Mouse (Mus musculus): ENCODE measurements around the gene 4930564D02Rik.

Gene 4930564D02Rik

DNA sequence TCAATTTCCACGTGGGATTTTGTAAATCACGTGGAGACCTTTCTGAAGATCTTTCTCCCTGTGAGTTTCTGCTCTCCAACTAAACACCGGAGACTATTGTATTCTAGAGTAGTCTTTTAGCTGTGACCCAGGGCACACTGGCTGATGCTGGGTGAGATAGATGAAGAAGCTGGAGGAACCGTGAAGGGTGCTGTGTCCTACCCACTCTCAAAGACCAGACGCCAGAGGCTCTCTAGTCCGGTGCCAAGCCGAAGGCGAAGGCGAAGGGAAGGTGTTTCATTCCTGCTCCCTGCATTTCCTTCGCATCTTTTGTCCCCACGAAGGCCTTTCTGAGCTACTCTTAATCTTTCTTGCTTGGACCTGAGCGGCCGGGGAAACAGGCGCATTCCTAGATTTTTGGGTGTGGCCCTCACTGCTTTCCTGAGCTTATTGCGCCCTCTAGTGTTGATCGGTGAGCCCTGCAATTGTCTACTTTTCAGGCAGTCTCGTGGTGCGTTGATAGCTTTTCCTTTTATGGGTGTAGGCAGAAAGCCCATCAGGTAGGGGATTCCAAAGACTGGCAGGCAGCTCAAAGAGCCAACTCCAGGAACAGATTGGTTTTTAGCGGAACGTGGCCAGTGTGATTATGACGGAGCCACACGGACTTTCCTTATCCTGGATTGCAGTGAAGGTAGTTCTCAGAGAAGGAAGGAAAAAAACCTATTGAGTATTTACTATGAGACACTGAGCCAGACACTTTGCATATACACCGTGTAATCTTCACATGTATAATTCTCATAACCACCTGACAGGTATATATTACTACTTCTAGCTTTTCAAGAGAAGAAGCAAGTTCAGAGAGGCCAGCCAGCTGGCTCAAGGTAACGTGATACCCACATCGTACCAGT, 7.8 kb upstream of the 4930564D02Rik start:
- peak; percentile 84 for DNase-seq (ENCODE audit: low read depth, low spot score)

DNA sequence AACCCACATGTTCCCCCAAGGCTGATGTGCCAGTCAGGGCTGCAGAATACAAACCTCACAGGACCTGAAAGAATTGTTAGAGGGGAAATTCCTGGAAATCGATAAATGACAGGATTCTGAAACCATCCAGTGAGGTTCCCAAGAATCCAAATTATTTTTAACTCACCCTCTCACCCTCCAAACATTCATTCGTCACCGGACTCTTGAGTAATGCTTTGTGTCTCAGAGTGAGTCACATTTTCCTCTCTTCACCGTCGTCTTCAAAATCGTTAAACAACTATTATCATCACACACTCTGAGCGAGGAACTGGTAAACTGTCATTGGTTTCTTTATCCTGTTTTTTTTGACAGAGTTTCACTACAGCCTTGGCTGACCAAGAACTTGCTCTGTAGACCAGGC, 6.7 kb upstream of the 4930564D02Rik start:
- no peak for DNase-seq (ENCODE audit: low read depth, low spot score)

DNA sequence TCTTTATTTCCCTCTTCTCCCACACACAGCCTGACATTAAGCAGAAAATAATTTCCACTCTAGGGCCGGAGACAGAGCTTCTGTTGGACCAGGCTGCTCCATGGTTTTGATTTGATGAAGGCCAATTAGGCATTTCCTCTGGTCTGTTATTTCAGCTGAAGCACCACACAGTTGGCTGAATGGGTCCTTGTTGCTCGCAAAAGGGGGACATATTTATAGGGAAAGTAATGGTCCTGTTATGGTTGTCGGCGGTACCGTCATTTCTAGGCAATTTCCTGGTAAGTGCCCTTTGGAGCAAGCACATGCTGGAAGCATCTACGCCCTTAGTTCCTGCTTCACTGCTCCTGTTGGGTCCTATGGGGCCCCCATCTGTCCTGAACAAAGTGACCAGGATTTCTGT, 5.7 kb upstream of the 4930564D02Rik start:
- DNase-seq (ENCODE audit: low read depth, low spot score) = no peak

DNA sequence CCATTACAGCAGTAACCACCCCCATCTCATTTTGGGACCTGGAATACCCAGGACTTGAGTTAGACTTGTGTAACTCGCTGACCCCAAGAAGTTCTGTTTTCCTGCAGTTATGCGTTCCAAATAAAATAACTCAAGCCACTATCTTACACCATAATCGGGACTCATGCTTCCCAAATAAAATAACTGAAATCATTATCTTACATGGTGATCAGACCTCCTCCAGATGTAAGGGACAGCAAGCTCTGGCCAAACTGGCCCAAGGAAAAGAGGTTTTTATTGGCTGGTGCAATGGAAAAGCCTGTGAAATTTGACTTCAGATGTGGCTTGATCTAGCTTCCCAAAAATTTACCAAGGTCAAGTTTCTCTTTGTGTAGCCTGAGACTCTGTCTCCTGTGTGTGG, 5.1 kb upstream of the 4930564D02Rik start:
- no peak for DNase-seq (ENCODE audit: low read depth, low spot score)

DNA sequence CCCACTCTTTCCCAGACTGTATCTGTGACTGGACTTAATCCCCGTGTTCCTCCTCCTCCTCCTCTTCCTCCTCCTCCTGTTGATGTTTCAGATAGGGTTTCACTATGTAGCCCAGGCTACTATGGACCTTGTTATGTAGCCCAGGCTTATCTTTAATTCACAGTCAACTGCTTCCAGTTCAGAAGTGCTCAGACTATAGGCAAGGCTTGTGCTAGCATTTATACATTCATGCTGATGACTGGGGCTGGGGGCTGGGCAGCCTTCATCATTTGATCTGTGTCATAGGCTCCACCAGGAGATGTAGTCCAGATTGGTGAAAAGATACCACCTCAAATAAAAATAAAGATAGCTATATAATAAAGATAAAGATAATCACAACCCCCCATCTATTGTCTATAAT, 4.7 kb upstream of the 4930564D02Rik start:
- no peak for DNase-seq (ENCODE audit: low read depth, low spot score)

DNA sequence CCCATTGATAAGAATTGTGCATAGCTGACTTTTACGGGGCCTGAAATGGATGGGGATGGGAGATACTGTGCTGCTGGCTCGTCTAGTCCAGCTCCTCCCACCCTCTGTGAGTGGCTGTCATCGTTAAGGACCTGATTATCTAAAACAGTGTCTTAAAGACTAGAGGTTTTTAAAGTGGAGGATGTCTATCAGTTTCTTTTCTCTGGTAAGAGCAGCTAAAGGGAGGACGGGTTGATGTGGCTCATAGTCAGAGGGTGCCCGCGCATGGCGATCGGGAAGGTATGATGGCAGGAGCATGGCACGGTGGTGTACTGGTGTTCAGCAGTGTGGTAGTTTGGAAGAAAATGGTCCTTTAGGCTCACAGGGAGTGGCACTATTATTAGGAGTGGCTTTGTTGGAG, 4.0 kb upstream of the 4930564D02Rik start:
- no peak for DNase-seq (ENCODE audit: low read depth, low spot score)

DNA sequence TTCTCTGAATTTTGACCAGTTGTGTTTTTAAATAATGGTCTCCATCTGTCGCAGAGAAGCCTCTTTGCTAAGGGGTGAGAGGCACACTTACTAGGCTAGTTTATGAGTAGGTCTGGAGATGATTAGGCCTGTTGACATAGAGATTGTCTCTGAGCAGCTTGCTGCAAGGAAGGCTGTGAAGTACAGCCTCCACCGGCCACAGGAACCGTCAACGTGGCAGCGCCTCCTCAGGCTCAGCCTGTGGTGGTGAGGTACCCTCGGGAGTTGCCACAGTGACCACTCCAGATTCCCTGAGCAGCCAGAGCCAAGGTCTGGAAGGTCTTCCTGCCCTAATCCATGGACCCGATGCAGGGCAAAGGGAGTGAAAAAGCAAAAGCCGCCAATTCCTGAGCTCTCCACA, 3.9 kb downstream of the 4930564D02Rik start:
- DNase-seq (ENCODE audit: low read depth, low spot score) = no peak

DNA sequence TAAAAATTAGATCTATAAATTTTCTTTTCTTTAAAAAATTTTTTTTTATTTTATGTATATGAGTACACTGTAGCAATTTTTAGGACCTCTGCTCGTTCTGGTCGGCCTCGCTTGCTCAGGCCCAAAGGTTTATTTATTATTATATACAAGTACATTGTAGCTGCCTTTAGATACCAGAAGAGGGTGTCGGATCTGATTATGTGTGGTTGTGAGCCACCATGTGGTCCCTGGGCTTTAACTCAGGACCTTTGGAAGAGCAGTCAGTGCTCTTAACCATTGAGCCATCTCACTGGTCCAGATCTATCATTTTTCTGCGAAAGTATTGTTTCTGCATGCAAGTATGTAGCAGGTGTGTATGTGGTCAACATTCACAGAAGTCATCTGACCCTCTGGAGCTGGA, 4.6 kb downstream of the 4930564D02Rik start:
- no peak for DNase-seq (ENCODE audit: low read depth, low spot score)

DNA sequence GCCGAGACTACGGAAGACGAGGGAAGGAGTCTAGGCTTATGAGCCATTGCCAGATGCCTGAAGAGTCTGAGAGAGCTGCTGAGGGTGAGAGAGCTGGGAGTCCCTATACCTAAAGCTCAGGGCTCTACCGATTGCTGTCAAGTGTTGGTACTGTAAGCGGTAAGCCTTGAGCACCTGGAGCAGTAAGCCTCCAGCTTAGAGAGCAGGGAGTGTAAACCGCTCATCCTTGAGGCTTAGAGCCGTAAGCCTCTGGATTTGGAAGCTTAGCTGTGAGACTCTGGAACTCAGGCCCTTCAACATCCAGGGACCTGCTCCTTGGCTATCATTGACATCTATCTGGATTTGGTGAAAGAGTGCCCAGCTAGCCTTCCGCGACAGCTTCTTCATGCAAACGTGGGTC, 5.9 kb downstream of the 4930564D02Rik start:
- no peak for DNase-seq (ENCODE audit: low read depth, low spot score)

DNA sequence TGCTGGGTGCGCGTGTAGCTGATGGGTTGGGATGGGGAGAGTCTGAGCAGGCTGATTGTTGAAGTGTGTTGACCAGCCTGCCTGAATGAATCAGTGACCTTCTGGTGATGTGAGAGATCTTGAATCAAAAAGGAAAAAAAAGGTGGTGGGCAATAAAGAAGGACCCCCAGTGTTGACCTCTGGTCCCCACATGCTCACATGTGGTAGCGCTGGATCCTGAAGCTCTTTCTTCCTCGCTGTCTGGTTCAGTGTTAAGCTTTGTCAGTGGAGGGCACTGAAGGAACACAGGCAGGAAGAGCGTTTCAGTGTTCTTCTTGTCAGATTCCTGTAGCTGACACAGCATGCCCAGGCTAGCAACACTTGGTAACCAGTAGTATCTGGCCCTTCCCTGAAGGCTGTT, 9.2 kb downstream of the 4930564D02Rik start:
- no peak for DNase-seq (ENCODE audit: low read depth, low spot score)

DNA sequence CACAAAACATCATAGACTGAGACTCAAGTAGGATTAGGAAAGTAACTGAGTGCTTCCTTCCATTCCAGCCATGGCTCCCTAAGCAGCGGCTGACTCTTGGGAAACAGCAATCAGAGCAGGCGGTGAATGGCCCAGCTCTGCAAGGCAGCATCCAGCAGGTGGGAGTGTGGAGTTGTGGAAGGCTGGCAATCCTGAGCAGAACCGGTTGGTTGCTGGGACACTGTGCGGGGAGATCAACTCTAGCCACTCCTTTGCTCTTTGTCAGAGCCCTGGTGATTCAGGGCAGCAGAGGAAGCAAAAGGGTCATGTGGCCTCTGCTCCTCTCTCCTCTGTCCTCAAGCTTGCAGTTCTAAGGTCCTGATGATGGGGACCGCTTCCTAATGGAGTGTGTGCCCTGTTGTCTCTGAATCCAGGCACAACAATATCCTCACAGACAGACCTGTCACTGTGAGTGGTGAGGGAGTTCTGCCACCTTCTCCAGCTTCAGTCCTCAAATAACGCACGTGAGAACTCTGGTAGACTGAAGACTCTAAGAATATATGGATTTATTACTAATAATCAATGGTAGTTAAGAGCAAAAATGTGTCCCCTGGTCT, 11.7 kb downstream of the 4930564D02Rik start:
- DNase-seq (ENCODE audit: low read depth, low spot score) = peak; percentile 67

DNA sequence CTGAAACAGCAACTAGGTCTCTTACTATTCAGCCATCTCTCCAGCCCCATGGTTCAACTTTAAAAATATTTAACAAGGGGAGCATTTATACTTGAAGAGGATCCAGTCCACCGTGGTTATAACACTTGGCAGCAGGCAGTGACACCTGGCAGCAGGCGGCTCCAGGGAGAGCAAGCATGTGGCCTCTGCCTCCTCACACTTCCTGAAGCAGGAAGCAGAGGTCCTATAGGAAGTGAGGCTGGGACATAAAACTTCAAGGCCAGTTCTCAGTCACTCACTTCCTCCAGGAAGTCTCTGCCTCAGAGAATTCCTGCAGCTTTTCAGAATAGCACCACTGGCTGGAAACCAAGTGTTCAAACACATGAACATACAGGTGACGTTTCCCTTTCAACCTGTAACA, 20.7 kb downstream of the 4930564D02Rik start:
- no peak for DNase-seq (ENCODE audit: low read depth, low spot score)

DNA sequence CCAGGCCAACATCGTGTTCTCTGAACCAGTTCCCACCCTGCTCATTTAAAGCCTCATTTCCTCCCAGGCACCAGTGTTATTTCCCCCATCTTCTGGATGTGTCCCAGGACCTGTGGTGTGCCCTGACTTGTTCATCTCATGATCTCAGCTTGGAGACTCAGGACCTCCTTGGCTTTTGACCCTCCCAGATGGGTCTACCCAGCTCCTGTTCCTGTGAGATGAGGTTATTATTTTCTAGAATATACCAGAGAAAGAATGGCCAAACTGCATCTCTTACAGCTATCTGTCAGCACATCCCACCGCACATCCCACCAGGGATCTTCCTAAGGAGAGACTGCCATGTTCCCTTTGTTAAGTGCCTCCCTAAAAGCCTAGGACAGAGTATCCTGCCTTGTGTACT, 22.0 kb downstream of the 4930564D02Rik start:
- DNase-seq (ENCODE audit: low read depth, low spot score) = no peak

DNA sequence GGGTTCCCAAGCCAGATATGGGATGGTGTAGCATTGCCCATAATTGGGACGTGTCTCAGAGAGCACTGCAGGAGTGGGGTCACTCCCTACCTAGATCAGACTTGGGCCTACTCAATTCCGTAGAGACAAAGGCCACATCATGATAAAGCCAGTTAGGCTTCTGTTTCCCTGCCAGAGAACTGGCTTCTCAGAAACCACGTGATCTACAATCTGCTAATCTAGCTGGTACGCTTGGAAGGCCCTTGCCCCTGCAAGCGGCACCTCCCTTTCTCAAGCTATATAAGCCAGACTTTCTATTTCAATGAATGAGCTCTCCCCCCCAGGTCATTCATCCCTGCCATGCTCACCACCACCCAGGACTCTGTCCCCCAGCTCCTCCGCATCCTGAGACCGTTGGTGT, 23.5 kb downstream of the 4930564D02Rik start:
- no peak for DNase-seq (ENCODE audit: low read depth, low spot score)

DNA sequence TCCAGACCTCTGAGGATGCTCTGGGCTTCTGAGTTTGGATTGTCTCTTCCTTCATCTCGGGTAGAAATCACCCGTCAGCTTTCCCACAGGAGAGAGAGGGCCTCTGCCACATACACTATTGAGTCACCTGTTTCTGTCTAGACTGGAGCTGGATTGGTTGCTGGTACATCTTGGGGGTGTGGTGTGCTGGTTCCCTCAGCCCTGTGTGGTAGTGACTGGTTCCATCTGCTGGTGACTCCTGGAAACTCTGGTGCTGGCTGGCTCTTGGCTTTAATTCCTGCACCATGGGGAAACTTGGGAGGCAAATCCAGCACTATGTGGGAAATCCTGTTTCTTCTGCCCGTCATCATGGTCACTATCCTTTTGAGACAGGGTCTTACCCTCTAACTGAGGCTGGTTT, 24.3 kb downstream of the 4930564D02Rik start:
- DNase-seq (ENCODE audit: low read depth, low spot score) = peak; percentile 17

DNA sequence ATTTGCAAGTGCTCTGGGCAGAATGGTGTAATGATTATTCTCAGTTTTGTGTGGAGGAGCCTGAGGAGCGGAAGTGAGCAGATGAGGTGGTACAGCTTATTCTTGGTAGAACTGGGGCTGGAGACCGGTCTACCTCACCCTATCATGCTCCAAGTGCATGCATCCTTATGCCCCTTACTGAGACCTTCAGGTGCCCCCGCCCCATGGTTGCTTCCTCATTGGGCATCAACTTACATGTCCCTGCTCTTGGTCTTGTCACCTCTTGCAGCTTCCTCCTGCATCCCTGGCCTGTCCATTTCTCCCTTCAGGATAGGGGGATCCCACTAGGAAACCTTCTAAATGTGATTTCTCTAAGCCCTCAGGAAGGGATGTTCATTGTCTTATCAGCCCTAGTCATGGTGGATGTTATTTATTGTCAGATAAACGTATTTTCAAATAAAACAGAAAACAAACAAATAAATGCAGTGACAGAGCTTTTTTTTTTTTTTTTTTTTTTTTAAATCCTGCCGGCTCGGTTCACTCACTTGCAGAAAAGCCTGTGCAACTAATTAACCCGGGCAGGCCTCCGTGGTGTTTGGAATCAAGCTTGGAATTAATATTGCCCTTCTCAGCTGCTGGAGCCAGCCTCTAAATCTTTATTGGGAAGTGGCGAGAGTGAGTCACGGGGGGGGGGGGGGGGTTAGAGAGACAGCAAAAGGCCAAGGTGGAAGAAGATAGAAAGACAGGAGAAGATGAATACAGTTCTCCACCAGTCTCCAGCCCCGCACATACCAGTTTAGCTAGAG, 26.3 kb downstream of the 4930564D02Rik start:
- DNase-seq (ENCODE audit: low read depth, low spot score) = no peak

DNA sequence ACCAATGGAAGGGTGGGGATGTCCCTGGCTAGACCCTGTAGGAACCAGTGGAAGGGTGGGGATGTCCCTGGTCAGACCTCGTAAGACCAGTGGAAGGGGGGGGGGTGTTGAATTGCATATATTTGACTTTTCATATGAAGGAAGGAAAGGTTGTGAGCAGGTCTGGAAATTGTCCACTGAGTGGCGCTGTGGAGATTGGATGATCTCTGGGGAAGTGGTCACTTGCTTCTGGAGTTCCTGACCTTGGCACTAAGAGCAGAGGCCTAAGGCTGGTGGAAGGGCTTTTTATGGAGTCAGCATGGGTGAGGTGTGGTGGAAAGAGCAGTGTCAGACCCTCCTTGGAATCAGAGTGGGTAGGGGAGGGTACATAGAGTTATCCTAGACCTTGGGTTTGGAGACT, 27.8 kb downstream of the 4930564D02Rik start:
- DNase-seq (ENCODE audit: low read depth, low spot score) = no peak

DNA sequence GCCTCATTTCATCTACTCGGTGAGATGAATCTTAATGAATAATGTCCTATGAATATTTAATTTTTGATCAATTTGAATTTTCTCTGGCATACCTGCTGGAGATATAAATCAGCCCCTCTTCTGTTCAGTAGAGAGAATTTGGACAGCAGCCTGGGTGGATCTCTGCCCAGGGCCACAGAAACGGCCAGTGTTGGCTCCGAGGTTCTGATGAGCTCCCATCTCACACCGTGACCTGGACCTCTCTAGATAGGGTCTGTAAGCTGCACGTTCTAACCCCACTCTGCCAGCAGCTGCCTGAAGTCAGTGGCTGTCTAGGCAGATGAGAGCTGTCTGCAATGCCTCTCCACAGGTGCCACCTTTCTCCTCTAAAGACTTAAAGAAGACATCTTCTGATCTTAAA, 28.4 kb downstream of the 4930564D02Rik start:
- no peak for DNase-seq (ENCODE audit: low read depth, low spot score)

DNA sequence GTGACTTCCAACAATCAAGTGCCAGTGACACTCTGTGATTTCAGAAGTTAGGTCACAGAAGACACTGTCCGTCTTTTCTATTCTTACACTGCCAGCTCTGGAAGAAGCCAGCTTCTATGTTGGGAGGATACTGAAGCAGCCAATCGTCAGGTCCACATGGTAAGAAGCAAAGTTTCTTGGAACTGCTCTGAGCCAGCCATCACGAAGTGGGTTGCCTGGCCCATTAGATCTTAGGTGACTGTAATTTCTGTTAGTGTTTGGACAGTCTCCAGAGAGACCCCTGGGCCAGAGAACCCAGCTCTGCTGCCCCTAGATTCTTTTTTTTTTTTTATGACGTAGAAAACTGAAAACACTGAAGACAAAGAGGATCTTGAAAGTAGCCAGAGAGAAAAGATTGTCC, 30.9 kb downstream of the 4930564D02Rik start:
- DNase-seq (ENCODE audit: low read depth, low spot score) = no peak

DNA sequence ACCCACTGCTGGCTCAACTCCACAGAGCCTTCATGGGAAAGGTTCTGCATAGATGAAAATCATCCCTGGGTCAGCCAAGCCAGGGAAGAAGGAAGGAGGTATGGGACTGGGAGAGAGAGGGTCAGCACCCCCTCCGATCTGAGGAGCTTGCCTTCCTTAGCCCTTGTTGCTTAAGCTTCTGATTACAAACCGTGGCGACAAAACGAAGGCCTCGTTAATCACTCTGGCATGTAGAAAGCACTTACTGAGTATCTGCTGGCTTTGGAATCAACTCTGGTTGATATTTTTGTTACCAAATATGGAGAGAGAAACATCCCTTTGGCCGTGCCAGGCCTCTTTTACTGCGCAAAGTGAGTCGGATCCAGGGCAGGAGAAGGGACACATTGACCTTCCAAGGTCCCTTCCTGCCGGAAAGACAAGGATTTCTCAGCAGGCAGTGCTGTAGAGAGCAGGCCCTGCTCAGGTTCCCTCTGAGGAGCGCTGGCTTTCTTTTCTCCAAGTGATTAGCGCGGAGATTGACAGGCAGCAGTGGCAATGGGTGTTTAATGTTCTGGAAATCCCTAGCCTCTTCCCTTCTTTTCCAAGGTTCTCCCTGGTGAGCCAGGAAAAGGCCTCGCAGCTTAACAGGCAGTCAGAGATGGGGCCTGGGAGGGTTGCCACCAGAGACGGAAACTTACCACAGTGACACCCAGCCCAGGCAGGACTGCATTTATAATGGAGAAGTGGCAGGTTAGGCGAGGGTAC, 33.1 kb downstream of the 4930564D02Rik start:
- no peak for DNase-seq (ENCODE audit: low read depth, low spot score)

DNA sequence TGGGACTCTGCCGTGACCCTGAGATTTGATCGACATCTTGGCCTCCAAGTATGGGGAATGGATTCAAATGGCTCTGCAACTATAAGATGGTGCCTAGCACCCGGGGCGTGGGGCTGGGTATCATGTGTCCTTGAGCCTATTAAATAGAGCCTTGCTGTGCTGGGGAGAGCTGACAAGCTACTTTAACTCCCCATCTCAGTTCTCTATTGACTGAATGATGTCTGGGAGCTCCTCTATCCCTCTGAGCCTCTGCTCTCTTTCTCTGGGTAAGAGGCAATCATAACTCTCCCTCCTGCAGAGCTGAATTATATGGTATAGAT, 33.6 kb downstream of the 4930564D02Rik start:
- DNase-seq (ENCODE audit: low read depth, low spot score) = no peak

DNA sequence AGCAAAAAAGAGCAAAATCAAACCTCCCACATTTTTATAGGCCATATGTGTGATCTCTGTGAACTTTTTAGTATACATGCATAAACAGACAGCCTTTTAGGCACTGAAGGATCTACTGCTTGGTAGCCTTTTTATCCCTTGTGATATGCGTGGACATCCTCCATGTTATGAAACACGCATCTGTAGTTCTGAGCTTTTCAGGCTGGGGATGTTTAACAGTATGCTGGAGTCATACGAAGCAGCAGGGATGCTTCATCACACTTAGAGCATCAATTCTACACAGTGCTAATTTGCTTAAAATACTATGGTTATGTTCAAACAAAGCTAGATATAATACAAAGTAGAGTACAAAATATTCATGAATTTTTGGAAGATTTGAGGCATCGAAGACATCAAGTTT, 39.2 kb downstream of the 4930564D02Rik start:
- DNase-seq (ENCODE audit: low read depth, low spot score) = no peak
